Mouse (Mus musculus): ENCODE data around the gene Pstpip1.

GRCm38 (mm10) chr9:56067964-56068363 lies 21.8 kb upstream of the Pstpip1 start:
- TF ChIP-seq CTCF (IDR thresholded peaks at IDR 0.05; ENCODE audit: control insufficient read depth, insufficient read depth, insufficient read length) (no peak), MYOD1 (IDR thresholded peaks at IDR 0.05; ENCODE audit: control insufficient read depth, insufficient read length, low read depth) (no peak)

All from C2C12 (cell line).